Mouse (Mus musculus) cerebellum, postnatal 4 days (tissue): ENCODE data around the gene Tmed2.
"Not testable (repeated sequence)": the region's sequence is repeated elsewhere in the genome, so short reads cannot be mapped to it uniquely, and the experiment has no call there.

ENCODE experiments used
- DNase-seq, 2 experiments: peaks; one replicate each; pipeline ENCODE4 v3.0.0; 2022; ENCODE audit warnings: low spot score in 2 of 2, mixed read lengths in 1 of 2

Tmed2 gene

DNA sequence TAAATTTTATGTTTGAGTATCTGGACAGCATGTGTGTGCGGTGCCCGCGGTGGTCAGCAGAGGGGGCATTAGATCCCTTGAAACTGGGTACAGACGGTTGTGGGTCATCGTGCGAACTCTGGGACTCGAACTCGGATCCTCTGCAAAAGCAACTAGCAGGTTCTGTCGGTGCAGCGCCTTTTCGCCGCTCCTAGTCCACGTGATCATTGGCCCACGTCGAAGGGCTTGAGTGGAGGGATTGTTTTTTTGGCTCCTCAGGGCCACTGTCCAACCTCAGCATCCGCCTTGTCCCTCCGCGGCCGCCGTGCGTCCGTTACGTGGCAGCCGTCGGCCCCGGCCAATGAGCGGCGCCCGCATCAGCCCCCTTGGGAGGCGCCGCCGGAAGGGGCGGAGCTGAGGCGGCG lies at the start of gene Tmed2:
Gene Tmed2, plus strand, starts transcription at position 313 of the 404 bp plus-strand sequence.
- peak; percentile 79 to 93 for DNase-seq

DNA sequence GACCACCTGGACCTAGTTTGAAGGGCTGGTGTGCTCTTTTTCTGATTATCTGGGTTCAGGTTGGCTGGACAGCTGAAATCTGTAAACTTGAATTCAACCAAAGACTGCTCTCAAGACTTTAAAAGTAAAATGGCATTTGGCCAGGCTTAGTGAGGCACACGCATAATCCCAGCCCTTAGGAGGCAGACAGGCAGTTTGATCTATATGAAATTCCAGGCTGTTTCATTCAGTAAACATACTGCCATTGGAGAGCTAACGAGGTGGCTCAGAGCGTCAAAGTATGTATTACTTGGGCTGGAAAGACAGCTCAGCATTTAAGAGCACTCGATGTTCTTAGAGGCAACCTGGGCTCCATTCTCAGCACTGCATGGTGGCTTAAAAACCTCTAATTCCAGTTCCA lies 48.8 kb upstream of the Tmed2 start:
- no peak for DNase-seq

DNA sequence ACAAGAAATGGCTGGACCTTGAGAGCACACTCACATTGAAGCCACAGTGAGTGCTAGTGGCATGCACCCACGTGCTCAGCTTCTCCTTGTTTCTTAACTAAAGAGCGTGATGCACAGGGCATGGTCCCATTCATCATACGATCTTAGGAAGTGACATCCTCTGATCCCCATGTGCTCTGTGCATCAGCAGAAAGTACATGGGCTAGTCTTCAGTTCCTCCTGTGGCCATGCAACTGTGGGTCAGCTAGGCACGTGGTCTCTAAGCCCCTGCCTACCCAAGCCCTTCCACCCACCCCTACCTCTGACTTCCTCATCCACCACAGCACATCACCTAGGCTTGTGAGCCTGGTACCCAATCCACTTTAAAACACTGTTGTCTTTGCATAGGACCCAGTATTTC lies 47.9 kb upstream of the Tmed2 start:
- no peak for DNase-seq

DNA sequence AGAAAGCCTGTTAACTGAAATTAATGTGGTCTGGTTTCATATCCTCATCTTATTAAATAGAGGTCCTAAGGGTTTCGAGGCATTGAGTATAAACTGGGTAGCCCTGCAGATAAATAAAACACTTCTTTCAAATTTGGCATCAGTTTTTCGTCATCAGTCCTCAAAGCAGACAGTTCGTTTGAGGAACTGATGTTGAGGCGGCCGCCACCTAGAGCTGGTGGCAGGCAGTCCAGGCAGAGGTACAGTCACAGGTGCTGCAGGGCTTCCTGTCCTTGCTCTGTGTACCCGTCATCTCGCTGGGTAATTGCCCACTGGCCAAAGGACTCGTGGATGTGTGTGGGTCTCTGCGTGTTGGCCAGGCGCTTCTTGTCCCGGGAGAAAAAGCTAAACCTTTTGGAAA lies 47.0 kb upstream of the Tmed2 start:
- no peak for DNase-seq

DNA sequence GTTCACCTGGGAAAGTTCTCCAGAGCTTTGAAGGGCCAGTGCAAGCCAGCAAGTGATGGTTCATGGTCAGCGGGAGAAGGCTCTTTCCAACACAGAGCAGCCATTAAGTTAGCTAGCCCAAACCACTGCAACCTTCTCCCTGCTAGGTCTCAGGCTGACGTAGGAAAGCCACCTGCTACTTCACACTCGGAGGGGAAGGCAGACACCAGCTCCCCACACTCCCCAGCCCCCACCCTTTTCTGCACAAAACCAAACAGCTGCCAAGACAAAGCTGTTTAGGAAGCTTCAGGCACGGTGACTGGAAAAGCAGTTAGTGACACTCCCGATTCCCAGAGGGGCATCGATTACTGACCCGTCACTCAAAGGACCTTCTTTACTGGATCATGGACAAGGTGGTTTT lies 44.9 kb upstream of the Tmed2 start:
- DNase-seq, result no peak

DNA sequence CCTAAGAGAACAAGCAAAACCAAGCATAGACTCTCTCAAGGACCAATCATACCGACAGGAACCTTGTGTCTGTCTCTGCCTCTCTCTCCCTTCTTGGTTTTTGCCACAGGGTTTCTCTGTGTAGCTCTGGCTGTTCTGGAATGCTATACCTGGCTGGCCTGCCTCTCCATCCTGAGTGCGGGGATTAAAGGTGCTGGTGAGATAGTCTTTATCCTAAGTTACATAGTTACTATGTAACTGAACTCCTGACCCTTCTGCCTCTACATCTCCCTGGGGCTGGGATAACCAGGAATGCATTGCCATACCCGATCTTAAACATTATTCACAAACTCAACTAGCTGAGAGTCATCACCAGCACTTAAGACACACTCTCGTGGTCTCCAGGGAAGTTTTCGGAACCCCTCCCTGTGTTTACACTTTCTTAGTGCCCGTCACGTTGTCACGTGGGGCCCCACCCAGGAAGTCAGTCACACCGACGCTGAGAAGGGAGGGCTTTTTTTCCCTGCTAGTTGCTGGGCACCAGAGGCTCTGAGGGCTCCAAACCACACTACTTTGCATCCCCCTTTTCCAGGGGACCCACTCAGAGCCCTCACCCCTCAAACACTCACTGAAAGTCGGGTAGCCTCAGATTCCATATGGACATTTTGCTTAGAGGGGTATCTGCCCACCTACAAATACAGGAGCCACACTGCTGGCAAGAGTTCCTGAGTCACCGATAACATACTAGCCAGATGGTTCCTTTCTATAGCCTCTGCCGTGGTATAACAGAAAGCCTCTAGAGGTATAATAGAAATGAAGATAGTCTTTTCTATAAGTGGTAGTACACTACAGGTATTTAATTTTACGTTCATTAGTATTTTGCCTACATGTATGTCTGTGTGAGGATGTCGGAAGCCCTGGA lies 43.6 kb upstream of the Tmed2 start:
- DNase-seq, result no peak

DNA sequence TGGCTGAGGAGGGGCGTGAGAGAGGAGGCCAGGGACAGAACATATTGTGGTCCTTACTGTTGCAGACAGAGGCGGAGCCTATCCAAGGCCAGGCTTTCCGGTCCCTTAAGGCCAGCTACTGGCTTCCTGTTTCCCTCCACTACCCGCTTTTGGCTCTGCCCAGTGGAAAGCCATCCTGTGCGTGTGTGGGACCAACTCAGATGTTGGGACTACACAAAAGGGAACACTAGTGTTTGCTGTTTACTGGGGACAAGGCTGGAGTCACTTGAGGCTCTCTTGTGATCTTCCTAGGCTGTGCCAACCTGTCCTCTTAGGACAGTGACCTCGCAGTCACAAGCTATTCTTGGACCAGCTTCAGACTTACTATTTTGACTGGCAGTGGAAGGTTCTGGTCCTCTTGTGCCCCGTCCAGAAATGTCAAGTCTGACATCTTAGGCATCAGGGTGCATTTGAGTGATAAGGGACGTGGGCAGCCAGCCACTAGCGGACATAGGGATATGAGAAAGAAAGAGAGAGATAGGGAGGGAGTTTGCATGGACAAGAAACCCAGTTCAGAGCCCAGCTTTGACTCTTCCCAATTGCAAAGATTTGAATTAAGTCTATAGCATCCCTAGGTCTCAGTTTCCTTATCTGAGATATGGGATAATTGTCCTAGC lies 42.1 kb upstream of the Tmed2 start:
- DNase-seq, result no peak

DNA sequence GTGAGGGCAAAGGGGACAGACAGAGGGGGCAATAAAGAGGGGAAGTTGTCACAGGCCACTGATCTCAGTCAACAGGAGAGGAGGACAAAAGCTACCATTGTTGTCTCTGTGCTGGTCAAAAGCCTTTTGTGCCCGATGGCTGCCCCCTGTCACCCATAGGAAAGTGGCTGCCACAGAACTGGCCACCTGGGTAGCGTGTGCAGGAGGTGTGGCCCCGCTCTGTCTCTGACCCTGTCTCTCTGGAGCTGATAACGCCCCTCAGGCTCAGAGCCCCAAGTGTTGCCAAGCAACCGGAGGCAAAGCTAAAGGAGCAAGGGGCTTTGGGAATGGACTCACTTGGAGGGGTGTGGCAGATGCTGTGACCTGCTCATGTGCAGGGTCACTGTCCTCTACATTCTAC lies 41.5 kb upstream of the Tmed2 start:
- DNase-seq, result no peak

DNA sequence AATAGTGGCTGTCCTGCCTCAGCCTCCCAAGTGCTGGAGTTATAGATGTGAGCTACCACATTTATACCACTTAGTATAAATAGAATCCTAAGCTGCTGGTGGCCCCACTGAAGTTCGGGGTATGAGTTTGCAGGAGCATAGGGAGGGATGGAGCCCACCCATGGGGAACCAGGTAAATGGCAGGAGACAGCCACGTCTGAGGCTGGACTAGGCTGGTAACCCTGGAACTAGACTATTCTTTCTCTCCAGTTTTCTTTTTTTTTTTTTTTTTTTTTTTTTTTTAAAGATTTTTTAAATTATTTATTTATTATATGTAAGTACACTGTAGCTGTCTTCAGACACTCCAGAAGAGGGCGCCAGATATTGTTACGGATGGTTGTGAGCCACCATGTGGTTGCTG lies 40.5 kb upstream of the Tmed2 start:
- DNase-seq, result not testable (repeated sequence)

DNA sequence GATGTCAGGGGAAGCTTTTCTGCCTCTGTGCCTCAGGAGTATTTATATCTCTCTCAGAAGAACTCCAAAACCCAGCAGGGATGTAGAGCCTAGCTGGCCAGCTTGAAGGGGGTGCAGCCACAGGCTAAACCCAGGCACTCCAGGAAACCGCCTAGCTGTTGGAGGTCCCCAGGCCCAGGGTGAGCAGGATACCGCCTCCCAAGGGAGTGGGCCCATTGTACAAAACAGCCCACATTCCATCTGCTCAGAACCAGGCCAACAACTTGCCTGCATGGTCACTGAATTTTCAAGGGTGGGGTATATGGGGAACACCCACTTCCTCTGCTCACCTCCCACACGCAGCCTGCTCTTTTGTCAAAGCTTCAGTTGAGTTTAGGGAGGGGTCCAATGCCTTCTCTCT lies 39.9 kb upstream of the Tmed2 start:
- DNase-seq, result no peak

DNA sequence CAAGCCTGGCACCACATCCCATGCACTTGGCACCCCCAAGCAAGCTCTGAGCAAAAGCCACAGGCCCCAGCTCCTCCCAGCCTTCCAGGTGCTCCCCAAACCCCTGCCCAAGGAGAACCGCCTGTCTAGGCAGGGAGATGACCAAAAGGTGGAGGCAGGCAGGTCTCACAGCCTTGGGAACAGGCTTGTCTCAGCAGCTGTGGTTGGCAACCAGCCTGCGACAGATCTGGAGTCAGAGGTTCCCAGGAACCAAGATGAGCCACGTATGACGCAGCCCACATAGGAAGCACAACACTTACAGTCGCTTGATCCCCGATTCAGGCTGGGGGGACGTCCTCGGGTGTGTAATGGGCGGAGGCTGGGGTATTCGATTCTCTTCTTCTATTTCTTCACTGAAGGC lies 39.0 kb upstream of the Tmed2 start:
- DNase-seq, result no peak

DNA sequence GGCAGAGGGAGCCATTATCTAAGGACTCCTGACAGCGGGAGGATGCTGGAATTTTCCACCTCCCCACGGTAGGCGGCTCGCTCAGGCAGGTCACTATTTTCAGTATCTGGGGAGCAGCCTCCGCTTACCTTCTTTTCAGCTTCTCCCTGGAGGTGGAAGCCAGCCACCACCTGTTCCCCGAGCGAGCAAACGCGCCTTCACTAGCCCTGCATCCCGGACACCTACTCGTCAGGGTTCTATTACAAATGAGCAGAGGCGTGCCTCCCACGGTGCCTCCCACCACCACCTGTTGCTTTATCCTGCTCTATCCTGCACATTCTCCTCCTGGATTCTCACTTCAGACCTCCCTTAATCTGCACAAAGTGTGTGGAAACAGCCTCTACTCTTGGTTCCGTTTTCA lies 36.8 kb upstream of the Tmed2 start:
- DNase-seq, result no peak

DNA sequence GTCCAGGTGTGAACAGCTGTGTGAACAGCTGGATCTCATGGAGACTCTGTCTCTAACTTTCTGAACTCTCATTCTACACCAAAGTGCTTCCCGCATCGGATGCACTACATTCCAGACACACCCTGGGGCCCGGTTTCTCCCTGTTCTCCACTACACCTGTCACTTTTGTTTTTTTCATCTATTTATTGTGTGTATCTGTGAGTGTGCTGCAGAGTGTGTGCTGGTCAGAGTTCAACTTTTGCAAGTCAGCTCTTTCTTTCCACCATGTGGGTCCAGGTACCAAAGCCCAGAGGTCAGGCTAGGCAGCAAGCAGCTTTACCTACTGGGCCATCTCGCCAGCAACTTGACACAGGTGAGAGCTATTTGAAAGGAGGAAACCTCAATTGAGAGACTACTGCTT lies 35.3 kb upstream of the Tmed2 start:
- no peak for DNase-seq

DNA sequence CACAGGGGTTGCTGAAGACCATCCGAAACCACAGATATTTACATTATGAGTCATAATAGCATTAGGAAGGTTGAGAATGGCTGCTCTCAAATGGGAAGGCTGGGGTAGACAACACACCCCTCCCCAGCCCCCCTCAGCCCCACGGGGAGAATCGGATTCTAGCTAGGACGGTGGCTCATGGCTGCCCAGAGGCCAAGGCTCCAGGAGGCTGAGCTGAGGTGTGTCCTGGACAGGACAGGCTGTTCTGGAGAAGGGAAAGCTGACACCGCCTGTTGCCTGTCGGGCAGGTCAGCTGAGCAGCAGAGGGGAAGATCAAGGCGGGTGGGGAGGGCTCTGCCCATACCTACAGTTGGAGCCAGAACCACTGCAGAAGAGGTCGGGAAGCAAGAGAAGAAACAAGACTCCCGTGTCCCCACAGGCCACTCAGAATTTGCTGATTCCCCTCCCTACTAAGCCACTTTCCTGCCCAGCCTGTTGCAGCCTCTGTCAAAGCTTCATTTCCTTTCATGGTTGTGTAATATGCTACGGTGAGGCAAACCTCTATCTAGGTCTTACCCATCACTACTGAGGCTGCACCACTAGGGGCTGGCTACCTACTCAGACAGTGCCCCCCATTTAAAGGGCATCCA lies 33.6 kb upstream of the Tmed2 start:
- no peak for DNase-seq

DNA sequence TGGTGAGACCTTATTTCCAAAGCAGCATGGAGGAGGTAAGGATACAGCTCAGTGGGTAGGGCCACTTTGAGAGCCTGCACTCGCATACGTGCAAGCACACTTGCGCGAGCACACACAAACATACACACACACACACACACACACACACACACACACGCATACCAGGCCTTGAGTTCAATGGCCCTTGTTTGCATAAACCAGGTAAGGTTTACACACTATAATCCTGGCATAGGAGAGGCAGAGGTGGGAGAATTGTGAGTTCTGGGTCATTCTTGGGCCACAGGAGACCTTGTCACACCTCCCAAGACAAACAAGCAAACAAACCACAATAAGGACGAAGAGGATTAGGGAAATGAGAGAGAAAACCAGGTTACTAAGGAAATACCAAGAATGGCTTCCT lies 31.3 kb upstream of the Tmed2 start:
- no peak for DNase-seq

DNA sequence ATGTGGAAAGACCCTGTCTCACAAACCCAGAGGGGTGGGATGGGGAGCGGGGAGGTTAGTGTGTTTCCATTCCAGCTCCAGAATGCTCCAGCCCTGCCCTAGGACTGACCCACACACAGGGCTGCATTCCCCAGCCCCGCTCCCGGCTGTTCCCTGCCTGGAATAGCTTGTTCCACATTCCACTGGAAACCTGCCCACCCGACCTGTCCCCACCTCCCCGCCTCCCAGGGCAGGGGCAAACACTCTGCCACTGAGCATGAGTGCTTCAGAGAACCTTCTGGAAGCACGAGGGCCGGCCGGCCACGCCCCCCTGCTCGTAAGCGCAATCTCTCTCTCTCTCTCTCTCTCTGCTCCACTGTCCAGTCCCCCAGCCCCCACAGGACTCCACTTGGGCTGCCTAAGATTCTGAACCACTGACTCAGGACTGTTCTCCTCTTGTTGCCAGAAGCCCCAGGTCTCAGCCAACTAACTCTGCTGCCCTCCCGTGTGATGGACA lies 30.7 kb upstream of the Tmed2 start:
- DNase-seq, result no peak

DNA sequence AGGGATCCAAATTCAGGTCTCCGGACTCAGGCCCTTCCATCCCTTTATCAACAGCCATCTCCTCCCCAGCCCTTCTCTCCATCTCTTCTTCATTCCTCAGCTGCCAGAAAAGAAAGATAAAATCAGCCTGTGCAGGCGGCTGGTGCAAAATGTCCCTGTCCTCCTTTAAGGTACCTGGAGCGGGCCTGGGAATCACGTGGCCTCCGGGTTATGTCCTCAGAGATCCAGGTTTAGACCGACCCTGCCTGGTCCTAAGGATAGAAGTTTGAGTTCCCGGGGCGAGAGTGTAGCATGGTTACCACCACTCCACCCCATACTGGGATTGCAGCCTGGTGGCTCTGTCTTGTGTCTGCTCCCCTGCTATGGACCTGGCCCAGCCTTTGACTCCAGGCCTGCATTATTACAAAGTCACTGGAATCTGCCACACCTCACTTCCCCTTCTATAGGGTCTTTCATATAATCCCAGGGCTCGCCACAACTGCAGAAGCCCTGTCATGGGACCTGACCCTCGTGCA lies 29.9 kb upstream of the Tmed2 start:
- DNase-seq, result no peak

DNA sequence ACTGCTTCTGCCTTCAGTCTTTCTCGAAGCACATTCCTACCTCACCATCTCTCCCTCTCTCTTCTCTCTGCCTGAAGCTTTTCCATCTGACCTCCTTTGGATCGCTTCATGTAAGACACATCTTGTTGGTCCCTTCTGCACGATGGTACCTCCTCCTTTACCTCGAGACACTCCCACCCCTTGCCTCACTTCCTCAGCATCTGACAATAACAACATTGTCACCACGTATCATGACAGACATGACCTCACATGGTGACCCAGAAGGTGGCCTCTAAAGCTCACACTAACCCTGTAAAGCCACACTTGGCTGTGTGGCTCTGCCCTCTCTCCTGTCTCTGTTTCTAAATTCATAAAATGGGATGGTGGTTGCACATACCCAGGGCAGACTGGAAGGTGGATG lies 24.7 kb upstream of the Tmed2 start:
- DNase-seq, result no peak

DNA sequence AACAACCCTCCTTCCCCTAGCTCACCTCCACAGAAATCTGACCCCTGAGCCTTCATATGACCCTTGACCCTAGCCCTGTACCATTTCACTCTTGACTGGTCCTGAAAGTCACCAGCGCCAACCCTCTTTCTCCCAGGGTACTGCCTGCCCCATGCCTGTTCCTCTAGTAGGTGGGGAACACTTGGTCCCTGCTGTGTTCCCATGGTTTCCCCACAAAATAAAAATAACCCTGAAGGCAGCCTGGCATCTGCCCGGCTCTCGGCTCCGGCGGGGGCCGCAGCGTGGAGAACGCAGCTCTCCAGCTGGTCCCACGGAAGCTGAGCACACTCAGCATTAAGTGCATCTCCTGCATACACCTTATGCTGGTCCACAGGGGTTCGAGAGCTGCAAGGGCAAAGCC lies 21.8 kb upstream of the Tmed2 start:
- DNase-seq, result no peak

DNA sequence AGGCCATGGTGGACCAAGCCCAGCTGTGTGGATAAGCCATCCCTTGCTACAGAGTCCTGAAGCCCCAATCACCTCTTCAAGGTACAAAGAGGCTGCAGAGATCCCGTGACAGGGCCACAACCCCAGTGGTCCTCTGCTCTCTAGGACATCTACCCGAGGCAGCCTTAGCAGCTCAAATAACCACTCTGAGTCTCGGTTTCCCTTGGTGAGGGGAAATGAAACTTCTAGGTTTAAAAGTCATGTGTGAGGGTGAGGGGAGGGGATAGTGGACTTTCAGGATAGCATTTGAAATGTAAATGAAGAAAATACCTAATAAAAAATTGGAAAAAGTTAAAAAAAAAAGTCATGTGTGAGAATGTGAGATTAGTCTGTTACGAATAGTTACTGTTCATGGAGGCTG lies 18.9 kb upstream of the Tmed2 start:
- no peak for DNase-seq

DNA sequence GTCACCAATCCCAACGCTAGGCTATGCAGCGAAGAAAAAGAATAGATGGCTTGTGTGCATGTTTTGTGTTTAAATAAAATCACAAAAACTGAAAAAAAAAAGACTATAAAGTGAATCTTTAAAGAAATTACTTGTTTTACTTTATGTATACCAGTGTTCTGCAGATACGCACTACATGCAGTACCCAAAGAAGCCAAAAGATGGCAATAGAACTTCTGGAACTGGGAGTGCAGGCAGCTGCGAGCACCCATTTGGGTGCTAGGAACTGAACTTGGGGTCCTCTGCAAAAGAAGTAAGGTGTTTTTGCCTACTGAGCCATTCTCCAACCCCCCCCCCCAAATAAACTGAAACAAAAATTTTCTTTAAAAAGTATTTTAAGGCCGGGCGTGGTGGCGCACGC lies 17.5 kb upstream of the Tmed2 start:
- no peak for DNase-seq

DNA sequence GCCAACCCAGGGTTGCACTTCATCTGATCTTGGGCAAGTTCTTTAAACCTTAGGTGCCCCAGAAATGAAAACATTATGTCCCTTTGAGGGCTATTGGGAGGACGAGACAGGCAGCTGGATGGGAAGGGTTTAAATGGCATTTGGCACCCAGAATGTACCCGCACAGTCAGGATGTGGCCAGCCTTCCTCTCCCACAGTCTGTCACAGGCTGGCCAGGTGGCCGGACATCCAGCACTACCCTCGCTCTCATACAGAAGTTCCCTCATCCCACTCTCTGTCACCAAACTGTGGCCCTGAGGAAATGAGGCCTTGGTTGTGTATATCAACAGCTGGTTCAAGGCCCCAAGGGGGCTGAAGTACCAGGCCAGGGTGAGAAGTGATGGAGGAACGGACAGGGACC lies 15.6 kb upstream of the Tmed2 start:
- DNase-seq, result no peak

DNA sequence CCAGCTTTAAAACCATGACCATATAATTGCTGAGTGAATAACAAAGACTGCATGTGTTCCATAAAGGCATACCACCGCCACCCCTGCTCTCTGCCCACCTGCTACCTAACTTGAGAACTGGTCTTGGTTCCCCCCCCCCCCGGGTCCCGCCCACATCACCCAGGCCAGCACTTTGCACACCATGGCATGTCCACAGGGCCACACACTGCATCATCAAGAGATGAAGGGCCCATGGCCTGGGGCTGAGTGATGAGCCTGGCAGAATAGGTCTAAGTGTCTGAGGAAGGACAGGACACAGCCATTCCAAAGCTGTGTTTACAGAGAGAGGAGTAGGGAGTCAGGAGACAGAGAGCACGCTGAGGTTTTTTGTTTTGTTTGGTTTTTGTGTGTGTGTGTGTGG lies 12.1 kb upstream of the Tmed2 start:
- no peak for DNase-seq
